Mouse (Mus musculus) duodenum, adult 2 months (tissue): Measurements from ENCODE around the gene Ccdc82. TPM values are rescaled to one million over a fixed set of nuclear protein-coding genes. Genes with fewer than 3 reads are reported as not detected.

Source experiments
- polyA plus RNA-seq: library from polyadenylated mRNA; depleted of rRNA; stranded (reverse); fragments of >200 nt; gene quantifications from 2 replicates; pipeline ENCODE4 v1.2.3, GENCODE M21; 2012; ENCODE audit warnings: low replicate concordance; rRNA removed

Ccdc82 gene
- polyA plus RNA-seq = 1.2 TPM in 2 replicates

GRCm38 (mm10) chr9:13246815-13247638, at the start of gene Ccdc82:
Ccdc82 (plus strand) TSS chr9:13246955.

GRCm38 (mm10) chr9:13245481-13245880, 1.3 kb upstream of the Ccdc82 start, which contains the start of gene Jrkl:
Jrkl (minus strand) TSS chr9:13245829.

GRCm38 (mm10) chr9:13297668-13298512, 51.1 kb downstream of the Ccdc82 start, which contains the start of gene Maml2:
Maml2 (plus strand) TSS chr9:13297957.

Other genes with a start within 250 kb of the Ccdc82 start
- 0.02 TPM in 1 of 2 replicates, not detected in the other for gene Jrkl, start 1.1 kb upstream of the Ccdc82 start, polyA plus RNA-seq
- gene Maml2, start 51.0 kb downstream of the Ccdc82 start, polyA plus RNA-seq = 0.69 and 1.6 TPM in 2 replicates
- not detected in 2 replicates for gene Gm17571, start 199.8 kb downstream of the Ccdc82 start, polyA plus RNA-seq